12 mouse cellular contexts compared by ENCODE assay signal in the genomic region with DNA sequence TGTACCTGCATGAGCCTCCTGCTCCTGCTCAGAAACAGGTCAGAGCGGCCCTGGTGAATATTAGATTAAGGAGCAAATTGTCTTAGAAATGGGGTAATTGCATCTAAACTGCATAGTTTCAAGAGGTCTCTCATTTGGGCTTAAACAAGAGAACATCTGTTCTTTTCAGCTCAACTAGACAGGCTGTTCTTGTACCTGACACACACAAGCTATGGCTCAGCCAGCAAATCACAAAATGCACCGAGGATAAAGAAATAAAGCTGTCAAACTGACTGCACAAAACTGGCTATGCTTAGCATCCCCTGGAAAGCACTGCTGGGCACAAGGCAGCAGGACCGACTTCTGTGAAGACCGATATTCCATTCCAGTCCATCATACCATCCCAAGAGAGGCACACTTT.
"Had no signal": no experiment of that assay in that cellular context is flagged by ENCODE, and none has a peak within 500 bp of the region (broad histone marks: within the 10 kb centered on the region; RNA-seq: fewer than 3 reads in every experiment).

No protein-coding gene starts in this region.

- H3K27me3 ChIP-seq: limb, embryonic 15.5 days; liver, embryonic 12.5 days had no signal

- H3K9me3 ChIP-seq: limb, embryonic 15.5 days; liver, embryonic 12.5 days; midbrain, embryonic 10.5 days had no signal

- H3K36me3 ChIP-seq: limb, embryonic 15.5 days; liver, embryonic 12.5 days; midbrain, embryonic 10.5 days had no signal

- H3K4me2 ChIP-seq: limb, embryonic 15.5 days; liver, embryonic 12.5 days; lung, embryonic 14.5 days had no signal

- H3K4me3 ChIP-seq: limb, embryonic 15.5 days; liver, embryonic 12.5 days; midbrain, embryonic 10.5 days had no signal

- H3K27ac ChIP-seq: kidney, postnatal 0 days; limb, embryonic 15.5 days; liver, embryonic 12.5 days; midbrain, embryonic 10.5 days had no signal

- H3K4me1 ChIP-seq: limb, embryonic 15.5 days; liver, embryonic 12.5 days had no signal

- ATAC-seq: liver, embryonic 12.5 days; midbrain, embryonic 16.5 days had no signal

- DNase-seq: kidney, postnatal 36 days; lung, embryonic 14.5 days; lung, postnatal 10 days; lung, postnatal 4 days; right cerebral cortex, adult 18-20 months; right cerebral cortex, postnatal 25 days; thymus, postnatal 36 days had no signal

- H3K9ac ChIP-seq: limb, embryonic 15.5 days; liver, embryonic 12.5 days; lung, embryonic 14.5 days had no signal
